Mouse (Mus musculus) CD4-positive, CD25-positive, alpha-beta regulatory T cell, adult 4 months (primary cell): ENCODE results near the gene Dcx. TPM values are rescaled to one million over a fixed set of nuclear protein-coding genes. Genes with fewer than 3 reads are reported as not detected.

Source experiments
- ATAC-seq: one replicate; pipeline ENCODE4 v1.8.0; 2017
- polyA plus RNA-seq, 2 experiments: library from polyadenylated mRNA; unstranded; fragments of 100-300 nt; shearing (Covaris generic); gene quantifications; one replicate each; pipeline ENCODE4 v1.2.1; 2017

Dcx gene
- polyA plus RNA-seq, 2 experiments from 2014 or later = not detected

DNA sequence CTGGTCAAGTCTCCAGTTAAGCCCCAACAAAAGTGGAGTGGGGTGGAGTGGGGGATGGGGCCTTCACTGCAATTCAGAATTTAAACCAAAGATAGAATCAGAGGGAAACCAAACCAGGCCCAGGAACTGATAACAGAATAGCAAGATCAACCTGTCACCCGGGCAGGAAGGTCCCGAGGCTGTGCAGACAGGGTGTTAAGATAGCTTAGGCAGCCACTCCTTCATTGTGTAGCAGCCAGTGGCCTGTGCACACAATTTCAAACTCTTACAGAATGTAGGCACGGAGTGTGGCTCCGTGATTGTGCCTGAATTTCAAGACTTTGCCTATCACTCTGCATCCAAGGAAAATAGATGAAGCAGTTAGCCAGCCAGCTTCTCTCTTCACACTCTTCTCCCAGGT lies 106.6 kb downstream of the Dcx start:
- no peak for ATAC-seq

DNA sequence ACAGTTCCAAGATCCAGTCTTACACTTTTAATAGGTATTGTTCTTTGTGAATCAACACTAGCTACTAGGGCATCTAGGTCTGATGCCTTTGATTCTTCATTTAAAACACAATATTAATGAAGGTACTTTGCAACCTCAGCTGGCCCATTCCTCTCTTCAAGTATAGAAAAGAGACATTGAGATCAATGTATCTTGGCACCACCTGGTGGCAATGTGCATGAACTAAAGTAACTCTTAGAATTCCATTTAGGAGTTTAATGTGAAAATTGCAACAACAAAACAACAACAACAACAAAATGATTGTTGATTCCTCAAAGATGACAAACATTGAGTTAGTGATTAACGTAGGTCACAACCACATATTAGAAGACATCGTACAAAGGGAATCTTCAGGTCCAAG lies 114.2 kb downstream of the Dcx start:
- ATAC-seq = no peak

DNA sequence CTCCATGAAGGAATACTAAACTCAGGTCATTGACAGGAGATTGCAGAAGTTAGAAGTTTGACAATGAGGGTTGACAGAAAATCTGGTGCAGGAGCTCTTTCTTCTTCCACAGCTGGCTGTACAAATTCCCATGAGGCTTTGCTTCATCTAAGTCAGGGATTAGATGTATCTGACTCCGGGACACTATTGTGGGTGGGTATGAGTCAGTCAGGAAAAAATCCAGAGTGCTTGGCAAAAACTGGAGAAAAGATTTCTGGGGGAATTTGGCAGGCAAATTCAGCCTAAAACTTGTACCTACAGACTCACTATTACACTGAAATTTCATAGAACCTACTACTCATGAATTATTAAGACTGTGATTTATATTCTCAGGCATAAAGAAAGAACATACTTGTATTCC lies 117.2 kb downstream of the Dcx start:
- no peak for ATAC-seq

Other genes starting within 250 kb of the Dcx start
- gene Capn6, start 105.9 kb downstream of the Dcx start, polyA plus RNA-seq = not detected
- gene A730046J19Rik, start 220.4 kb upstream of the Dcx start, polyA plus RNA-seq = not detected